Mouse (Mus musculus) kidney, adult 2 months (tissue): ENCODE measurements at regions not wholly inside any gene's neighbourhood (a gene's known extent, or its start where the extent isn't known, plus 50 kb on each side); places are given as distances from the start of the nearest gene placed in this dataset.

Experiments
- DNase-seq: peaks from one replicate; pipeline ENCODE4 v3.0.0; 2021
- H3K27ac ChIP-seq: fragments of 200-500 bp; 2 replicates; pipeline ENCODE4 v1.5.1; 2012; ENCODE audit warnings: low read depth, low read length, control low read depth, inconsistent platforms; ENCODE audit not compliant: insufficient read depth
- H3K27me3 ChIP-seq: fragments of 200-500 bp; replicated peaks from 2 replicates; pipeline ENCODE4 v1.6.1; 2012; ENCODE audit warnings: mild to moderate bottlenecking, moderate library complexity, low read length, inconsistent platforms; ENCODE audit not compliant: control insufficient read depth, insufficient read depth
- H3K36me3 ChIP-seq: fragments of 200-500 bp; 2 replicates; pipeline ENCODE4 v1.6.1; 2012; ENCODE audit warnings: mild to moderate bottlenecking, moderate library complexity, low read length, inconsistent platforms; ENCODE audit not compliant: control insufficient read depth, insufficient read depth
- H3K4me1 ChIP-seq: fragments of 200-500 bp; 2 replicates; pipeline ENCODE4 v1.6.1; 2011; ENCODE audit warnings: low read length; ENCODE audit not compliant: control insufficient read depth, insufficient read depth
- H3K4me3 ChIP-seq: fragments of 200-500 bp; 2 replicates; pipeline ENCODE4 v1.5.1; 2011; ENCODE audit warnings: mild to moderate bottlenecking, low read depth, low read length, control low read depth; ENCODE audit not compliant: insufficient read depth
- CTCF ChIP-seq: fragments of 200-500 bp; conservative IDR thresholded peaks from 2 replicates; pipeline ENCODE4 v1.5.1; 2011; ENCODE audit warnings: low read depth, mild to moderate bottlenecking, control low read depth, low read length, moderate library complexity, mixed read lengths; ENCODE audit not compliant: insufficient read depth, insufficient read length
- POLR2A ChIP-seq: fragments of 200-500 bp; IDR thresholded peaks from one replicate; pipeline ENCODE4 v1.6.1; 2011; ENCODE audit warnings: low read depth, low read length, control low read depth
- WGBS: fragments of 180-500 bp; shearing (Covaris S2); methylation state at CpG from one replicate; pipeline ENCODE4 v1.1.7; 2018; 5-methylcytosine and 5-hydroxymethylcytosine counted together

DNA sequence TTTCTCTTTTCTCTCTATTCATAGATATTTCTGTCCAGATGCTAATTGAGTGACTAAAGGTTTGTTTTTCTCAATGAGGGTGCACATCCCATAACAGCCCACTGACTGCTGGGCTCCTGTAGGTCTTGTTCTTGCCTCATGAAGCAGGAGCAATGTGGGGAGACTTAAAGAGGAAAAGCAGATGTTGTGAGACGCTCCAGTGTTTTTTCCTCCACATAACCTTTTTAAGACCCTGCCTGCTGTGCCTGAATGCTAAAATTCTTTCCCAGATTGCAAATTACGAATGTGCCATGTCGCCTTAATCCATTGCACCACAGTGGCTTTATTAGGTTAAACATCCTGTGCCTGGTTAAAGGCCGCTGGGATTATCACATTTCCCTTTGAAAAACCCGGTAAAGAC is 165.5 kb upstream of the Zfhx3 start:
- WGBS = 22% methylated on average over 5 of the region's 5 CpGs
- no peaks in the 10 kb centered on the region; the same call in 1 of the 2 replicates for H3K27me3 ChIP-seq
- no peak overlapping the region for H3K27ac ChIP-seq
- no peaks in the 10 kb centered on the region for H3K36me3 ChIP-seq
- TF ChIP-seq POLR2A (no peak), CTCF (no peak)
- no peak overlapping the region for H3K4me3 ChIP-seq
- DNase-seq = no peak
- H3K4me1 ChIP-seq = no peaks in the 10 kb centered on the region

DNA sequence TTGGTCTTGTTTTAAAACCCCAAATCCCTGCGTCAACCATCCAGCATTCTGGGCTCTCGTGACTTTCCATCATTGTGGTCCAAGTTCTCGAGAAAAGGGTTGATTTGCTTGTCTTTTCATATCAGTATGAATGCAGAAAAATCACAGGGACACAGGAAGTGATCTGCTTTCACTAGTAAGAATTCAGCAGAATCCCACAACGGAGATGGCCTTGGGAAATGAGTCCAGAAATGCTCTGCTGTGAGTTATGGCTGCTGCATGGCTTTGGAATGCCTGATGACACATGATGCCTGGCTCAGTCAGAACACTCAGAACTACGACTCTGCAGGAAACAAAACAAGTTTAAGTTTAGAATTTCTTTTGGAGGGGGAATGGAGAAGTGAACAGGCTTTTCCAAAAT is 156.7 kb upstream of the Zfhx3 start:
- no peaks in the 10 kb centered on the region for H3K36me3 ChIP-seq
- no peak for DNase-seq

DNA sequence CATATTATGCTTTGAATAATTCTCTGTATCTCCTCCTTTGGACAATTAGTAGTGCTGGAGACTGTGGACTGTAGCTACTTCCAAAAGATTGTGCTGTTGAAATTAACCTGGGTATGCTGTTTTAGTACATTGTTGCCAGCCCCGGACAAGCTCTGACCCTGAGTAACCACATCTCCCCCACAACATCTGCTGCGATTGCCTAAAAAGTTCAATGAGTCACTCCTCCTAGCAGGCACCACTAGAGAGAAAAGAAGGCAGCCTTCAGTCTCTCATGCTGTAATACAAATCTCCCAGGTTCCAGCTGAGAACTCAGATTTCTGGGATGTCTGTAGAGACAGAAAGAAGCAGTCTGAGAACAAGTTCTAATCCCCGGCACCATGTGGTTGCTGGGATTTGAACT is 150.2 kb upstream of the Zfhx3 start:
- TF ChIP-seq CTCF = no peak
- no peak for TF ChIP-seq POLR2A
- Histone ChIP-seq H3K4me1 (no peaks in the 10 kb centered on the region), H3K27ac (no peak overlapping the region), H3K36me3 (no peaks in the 10 kb centered on the region), H3K27me3 (no peaks in the 10 kb centered on the region), H3K4me3 (no peak overlapping the region)
- DNase-seq = no peak
- WGBS = 60% methylated on average over 3 of the region's 3 CpGs

More for the DNA sequence above, 156.7 kb upstream of the Zfhx3 start:
- 69% methylated on average over 5 of the region's 5 CpGs for WGBS
- Histone ChIP-seq H3K27me3 (no peaks in the 10 kb centered on the region), H3K27ac (no peak overlapping the region), H3K4me3 (no peak overlapping the region), H3K4me1 (no peaks in the 10 kb centered on the region)
- TF ChIP-seq POLR2A = no peak
- no peak for TF ChIP-seq CTCF

GRCm38 (mm10) chr8:107814931-107815330 is 127.5 kb upstream of the Zfhx3 start:
- no peak overlapping the region for H3K4me3 ChIP-seq
- whole genome bisulfite sequencing = 82% methylated on average over 14 of the region's 14 CpGs
- H3K36me3 ChIP-seq = no peaks in the 10 kb centered on the region
- no peak for TF ChIP-seq POLR2A
- TF ChIP-seq CTCF = no peak
- H3K27me3 ChIP-seq = no peaks in the 10 kb centered on the region
- no peak for DNase-seq
- H3K27ac ChIP-seq = no peak overlapping the region
- H3K4me1 ChIP-seq = no peaks in the 10 kb centered on the region

DNA sequence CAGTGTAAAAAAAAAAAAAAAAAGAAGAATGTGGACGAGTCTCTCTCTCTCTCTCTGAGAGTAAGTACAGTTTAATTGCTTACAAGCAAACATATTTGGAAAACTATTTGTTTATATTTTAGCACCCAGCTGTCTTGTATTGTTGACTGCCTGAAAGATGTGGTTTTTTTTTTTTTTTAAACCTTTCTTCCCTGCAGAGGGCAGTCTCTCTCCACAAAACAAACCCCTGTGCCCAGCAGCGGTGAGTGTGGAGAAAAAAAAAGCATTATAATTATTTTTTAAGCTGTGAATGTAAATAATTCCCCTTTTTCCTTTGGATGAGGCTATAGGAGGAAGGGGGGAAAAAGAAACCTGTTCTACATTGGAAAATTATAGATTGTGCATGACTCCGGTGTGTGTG is 126.7 kb upstream of the Zfhx3 start:
- Histone ChIP-seq H3K36me3 (no peaks in the 10 kb centered on the region), H3K27me3 (no peaks in the 10 kb centered on the region), H3K27ac (no peak overlapping the region), H3K4me1 (no peaks in the 10 kb centered on the region), H3K4me3 (no peak overlapping the region)
- TF ChIP-seq POLR2A (no peak), CTCF (no peak)
- WGBS = 27% methylated on average over 3 of the region's 3 CpGs
- DNase-seq = no peak

GRCm38 (mm10) chr8:107817796-107818195 is 124.6 kb upstream of the Zfhx3 start:
- Histone ChIP-seq H3K4me1 (no peaks in the 10 kb centered on the region), H3K27ac (no peak overlapping the region), H3K27me3 (no peaks in the 10 kb centered on the region), H3K4me3 (no peak overlapping the region), H3K36me3 (no peaks in the 10 kb centered on the region)
- DNase-seq = no peak
- TF ChIP-seq CTCF = no peak
- no peak for TF ChIP-seq POLR2A
- 83% methylated on average over 9 of the region's 9 CpGs for WGBS

DNA sequence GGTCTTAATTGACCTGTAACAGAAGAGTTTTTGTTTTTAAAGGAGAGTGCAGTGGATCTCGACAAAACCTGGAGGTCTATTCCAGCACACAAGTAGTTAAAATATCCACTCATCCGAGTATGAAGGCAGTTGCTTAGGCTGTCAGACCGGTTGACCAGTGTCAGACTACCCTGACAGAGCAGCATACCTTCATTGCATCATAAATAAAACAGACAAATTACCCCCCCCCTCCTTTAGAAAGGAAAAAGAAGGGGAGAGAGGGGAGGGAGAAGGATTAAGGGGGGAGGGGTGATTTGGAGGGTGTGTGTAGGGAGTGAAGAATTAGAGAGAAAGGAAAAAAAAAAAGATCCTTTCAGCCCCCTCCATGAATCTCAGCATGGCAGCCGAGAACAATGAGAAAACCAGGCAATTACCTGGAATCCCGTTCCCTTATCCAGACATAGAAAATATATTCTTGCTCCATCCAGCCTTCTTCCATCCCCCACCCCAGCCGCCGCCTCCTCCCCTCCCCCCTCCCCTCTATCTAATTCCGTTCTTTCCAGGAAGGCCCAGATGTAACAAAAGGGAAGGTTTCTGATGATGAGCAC is 122.2 kb upstream of the Zfhx3 start:
- Histone ChIP-seq H3K27me3 (no peaks in the 10 kb centered on the region), H3K4me3 (no peak overlapping the region), H3K36me3 (no peaks in the 10 kb centered on the region), H3K27ac (no peak overlapping the region), H3K4me1 (no peaks in the 10 kb centered on the region)
- 12% methylated on average over 8 of the region's 8 CpGs for WGBS
- no peak for DNase-seq
- TF ChIP-seq CTCF (no peak), POLR2A (no peak)
